Mouse (Mus musculus) common myeloid progenitor, adult 5-6 weeks (primary cell): ENCODE measurements around the gene Slc35b1. TPM values are rescaled to one million over a fixed set of nuclear protein-coding genes. Genes with fewer than 3 reads are reported as not detected.

Experiments
- ATAC-seq: replicated peaks from 2 replicates; pipeline ENCODE4 v1.8.0; 2016; ENCODE audit warnings: low read depth, mild to moderate bottlenecking, moderate TSS enrichment, inconsistent platforms; ENCODE audit not compliant: poor library complexity, severe bottlenecking
- total RNA-seq: library from RNA; stranded (forward); fragments of 200-1000, 187-1606 nt; gene quantifications from 2 replicates; pipeline ENCODE4 v1.2.3, GENCODE M21; 2017

Gene Slc35b1
- total RNA-seq, 1 experiment from 2014 or later = 30.6 TPM

- ATAC-seq = peak; percentile 70
These were observed 30.2 kb downstream of the Slc35b1 start for GRCm38 (mm10) chr11:95414536-95415161.

GRCm38 (mm10) chr11:95415931-95416330 is 31.4 kb downstream of the Slc35b1 start:
- no peak for ATAC-seq

- no peak for ATAC-seq
These were observed 32.8 kb downstream of the Slc35b1 start for GRCm38 (mm10) chr11:95417341-95417740.

- no peak for ATAC-seq
These were observed 36.5 kb downstream of the Slc35b1 start for GRCm38 (mm10) chr11:95420880-95421435.

GRCm38 (mm10) chr11:95423505-95423904 is 39.0 kb downstream of the Slc35b1 start:
- ATAC-seq = no peak

- ATAC-seq = 0 out of 2 replicates have a peak, but pooled peaks have one; percentile 5
These were observed 46.9 kb downstream of the Slc35b1 start for GRCm38 (mm10) chr11:95431344-95431743.

GRCm38 (mm10) chr11:95432194-95432593 is 47.7 kb downstream of the Slc35b1 start:
- ATAC-seq = peak; percentile 68; the same call in 1 of the 2 replicates

Other genes with a start within 250 kb of the Slc35b1 start
- not detected in 2 replicates for gene Dlx4, start 238.4 kb upstream of the Slc35b1 start, total RNA-seq
- not detected in 2 replicates for gene Tac4, start 123.2 kb upstream of the Slc35b1 start, total RNA-seq
- gene Kat7, start 74.4 kb upstream of the Slc35b1 start, total RNA-seq = 80.1 and 82.4 TPM in 2 replicates
- 120 and 143 TPM in 2 replicates for gene Fam117a, start 47.7 kb upstream of the Slc35b1 start, total RNA-seq
- gene Spop, start 29.4 kb downstream of the Slc35b1 start, total RNA-seq = 47.8 and 64.9 TPM in 2 replicates
- not detected in 2 replicates for gene Nxph3, start 129.9 kb downstream of the Slc35b1 start, total RNA-seq
- gene Ngfr, start 203.0 kb downstream of the Slc35b1 start, total RNA-seq = not detected in 2 replicates